Mouse (Mus musculus) erythroblast, adult 5-6 weeks (primary cell): Measurements from ENCODE around the gene Esrrg. TPM values are rescaled to one million over a fixed set of nuclear protein-coding genes. Genes with fewer than 3 reads are reported as not detected.

Experiments used
- ATAC-seq: replicated peaks from 2 replicates; pipeline ENCODE4 v1.8.0; 2016; ENCODE audit warnings: moderate number of reproducible peaks, mild to moderate bottlenecking, moderate TSS enrichment, inconsistent platforms; ENCODE audit not compliant: poor library complexity, low FRiP score, severe bottlenecking
- total RNA-seq, 2 experiments: library from RNA; stranded (forward) in 1 of 2; stranded (reverse) in 1 of 2; fragments of 150-400 nt in 1 of 2; fragments of 200-764, 138-1000 nt in 1 of 2; gene quantifications; 2 replicates each; pipeline versions ENCODE4 v1.2.3 to v1.2.4; 2015 to 2017; ENCODE audit warnings: low replicate concordance in 2 of 2

The Esrrg gene
- total RNA-seq, 2 experiments from 2014 or later: not detected

DNA sequence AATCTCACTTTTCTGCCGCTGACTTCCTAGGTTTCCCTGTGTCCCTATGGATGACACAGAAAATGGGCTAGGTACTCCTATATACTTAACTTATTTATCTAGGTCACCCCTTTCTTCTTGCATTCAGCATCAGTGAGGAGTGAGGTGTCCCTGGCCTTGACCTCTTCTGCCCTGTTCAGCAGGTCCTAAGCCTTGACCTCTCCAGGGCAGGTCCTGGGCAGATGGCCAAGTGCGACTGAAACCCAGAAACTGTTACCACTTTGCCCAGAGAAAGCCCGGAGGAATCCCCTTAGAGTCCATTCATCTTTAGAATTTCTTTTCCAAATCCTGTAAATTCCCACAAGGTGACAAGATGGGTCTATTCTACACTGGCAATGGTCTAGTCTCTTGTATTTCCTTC, 201.0 kb downstream of the Esrrg start:
- no peak for ATAC-seq

DNA sequence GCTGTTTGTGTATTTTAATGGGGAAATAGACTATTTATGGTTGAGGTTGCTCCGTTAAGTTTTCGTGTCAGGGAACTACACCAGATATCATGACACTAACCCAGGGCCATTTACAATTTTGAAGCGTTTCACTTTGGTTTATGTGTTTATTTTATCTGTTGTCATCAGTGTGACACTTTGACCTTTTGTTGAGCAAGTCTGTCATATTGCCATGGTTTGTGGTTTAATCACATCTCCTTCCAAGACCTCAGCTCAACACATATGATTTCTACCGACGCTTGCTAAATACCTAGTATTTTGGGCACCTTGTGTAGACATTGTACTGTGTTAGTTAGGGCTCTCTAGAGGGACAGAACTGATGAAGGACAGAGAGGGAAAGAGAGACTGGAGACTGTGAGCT, 210.8 kb downstream of the Esrrg start:
- ATAC-seq: no peak

DNA sequence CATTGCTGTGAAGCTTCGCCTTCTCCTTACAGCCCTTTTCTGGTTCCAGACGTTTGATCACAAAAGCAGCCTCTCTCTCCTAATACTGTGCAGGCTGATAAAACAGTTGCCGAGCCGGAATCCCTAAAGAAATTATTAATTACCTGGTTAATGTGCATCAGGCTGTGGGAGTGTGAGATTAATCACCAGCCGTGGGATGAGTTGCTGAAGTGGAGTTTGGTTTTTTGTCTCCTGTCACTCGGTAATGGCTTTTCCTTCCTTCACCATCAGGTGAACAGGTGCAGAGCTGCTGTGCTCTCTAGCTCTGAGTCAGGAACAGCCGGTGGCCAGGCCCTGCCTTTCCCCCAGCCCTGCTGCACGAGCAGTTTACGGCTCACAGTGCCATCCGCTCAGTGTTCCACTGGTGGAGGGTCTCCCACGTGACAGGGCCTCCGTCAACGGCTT, 212.8 kb downstream of the Esrrg start:
- no peak for ATAC-seq

DNA sequence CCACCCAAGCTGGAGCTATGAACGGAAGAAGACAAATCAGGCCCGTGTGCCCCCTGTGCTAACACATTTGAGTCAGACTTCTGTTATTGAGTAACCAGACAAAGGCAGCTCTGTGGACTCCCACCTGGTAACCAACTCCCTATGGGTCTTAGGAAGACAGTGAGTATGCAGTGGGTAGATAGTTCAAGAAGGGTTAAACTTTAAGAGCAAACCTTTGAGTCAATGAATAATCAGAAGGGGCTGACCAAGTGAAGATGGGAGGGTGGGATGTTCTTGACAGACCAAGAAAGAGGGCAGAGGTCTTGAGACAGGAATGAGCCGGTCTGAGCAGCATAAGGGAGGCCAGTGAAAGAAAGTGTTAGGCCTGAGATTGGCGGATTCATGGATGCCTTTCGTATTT, 214.8 kb downstream of the Esrrg start:
- ATAC-seq: no peak

DNA sequence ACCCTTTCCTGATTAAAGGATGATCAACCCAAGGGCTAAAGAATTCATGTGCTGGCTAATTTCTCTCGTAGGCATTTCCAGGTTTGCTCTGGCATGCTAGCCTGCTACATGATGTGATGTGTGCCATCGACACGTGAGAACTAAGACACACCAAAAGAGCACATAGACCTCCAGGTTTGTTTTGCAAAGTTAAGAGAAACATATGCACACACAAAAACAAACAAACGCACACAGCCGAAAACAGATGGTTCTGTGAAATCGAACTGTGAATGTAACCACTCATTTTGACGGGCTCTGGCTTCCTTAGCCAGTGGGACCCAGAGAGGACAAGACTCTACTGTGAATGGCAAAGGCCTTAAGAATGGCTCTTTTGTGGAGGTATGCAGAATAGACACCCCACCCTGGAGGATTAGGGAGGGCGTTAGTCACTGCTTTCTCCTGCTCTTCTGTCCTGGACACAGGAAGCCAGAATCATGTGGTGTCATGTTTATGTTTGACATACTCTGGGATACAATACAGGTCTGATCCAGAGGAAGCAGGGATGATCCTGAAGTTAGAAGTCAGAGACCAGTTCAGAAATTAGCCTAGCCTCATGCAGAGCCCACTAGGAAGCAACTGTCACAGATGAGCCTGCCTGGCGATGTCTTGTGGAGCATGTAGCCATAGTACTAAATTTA, 217.0 kb downstream of the Esrrg start:
- no peak for ATAC-seq

DNA sequence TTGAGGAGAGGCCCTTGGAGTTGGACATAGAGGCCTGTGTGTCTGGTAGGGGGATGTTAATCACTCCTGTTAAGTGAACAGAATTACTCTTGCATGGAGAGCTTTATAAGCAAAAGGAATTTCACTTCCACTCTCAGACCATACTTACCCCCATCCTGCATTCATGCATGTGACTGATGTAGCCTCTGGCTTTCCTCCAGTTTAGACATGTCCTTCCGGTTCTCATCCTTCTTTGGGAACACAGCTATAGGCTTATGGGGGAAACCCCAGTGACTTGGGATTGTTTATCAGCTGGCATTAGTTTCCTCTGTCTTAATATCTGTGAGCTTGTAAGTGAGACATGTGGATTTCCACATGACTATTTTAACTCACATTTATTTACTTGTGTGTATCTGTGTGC, 217.5 kb downstream of the Esrrg start:
- no peak for ATAC-seq

DNA sequence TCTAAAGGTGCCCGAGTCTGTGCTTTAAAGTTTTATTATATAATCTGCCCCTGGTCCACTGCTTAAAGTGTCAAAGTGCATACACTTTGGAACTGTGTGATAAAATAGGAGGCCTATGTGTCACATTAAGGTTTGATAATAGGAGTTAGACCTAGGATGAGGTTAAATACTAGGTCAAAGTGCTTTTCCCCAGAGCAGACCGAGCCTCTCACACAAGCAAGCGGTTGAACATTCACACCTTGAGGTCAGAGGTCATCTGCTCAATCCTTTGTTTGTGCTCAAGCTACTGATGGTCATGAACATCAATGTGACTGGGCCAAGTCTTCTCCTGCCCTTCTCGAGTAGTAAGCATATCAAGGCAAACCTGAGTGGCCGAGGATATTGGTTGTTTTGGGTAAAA, 218.3 kb downstream of the Esrrg start:
- no peak for ATAC-seq

DNA sequence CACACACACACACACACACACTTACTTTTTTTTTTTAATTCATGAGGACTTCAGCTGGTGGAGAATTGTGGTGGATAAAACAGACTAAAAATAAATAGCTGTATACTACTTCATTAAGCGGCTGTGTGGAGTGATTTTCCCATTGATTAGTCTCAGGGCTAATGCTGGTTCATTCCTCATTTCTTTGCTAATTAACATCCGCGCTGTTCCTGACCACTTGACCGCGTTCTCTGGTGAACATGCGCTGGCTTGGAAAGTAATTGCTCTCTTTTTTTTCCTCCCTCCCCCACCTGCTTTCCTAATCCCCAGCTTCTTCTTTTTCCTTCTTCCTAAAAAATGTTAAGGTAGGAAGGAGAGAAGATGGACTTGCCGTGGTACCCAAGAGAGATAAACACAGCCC, 222.3 kb downstream of the Esrrg start:
- no peak for ATAC-seq

DNA sequence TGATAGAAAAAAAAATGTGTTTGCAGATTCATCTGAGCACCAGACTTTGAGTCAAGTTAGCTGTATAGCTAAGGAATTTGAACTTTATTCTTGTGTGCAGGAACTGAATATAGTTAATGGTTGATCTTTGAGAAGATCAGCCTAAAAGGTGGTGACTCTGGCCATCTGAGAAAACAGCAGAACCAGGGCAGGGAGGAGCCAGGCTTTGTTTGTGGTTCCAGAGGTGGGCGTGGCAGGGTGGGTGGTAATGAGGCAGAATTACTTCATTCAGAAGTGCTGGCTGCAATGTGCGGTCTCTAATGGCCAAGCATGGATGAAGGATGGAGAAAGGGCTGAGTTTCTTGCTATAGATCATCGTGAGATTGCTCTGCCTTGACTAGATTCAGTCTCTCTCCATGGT, 224.3 kb downstream of the Esrrg start:
- ATAC-seq: no peak

DNA sequence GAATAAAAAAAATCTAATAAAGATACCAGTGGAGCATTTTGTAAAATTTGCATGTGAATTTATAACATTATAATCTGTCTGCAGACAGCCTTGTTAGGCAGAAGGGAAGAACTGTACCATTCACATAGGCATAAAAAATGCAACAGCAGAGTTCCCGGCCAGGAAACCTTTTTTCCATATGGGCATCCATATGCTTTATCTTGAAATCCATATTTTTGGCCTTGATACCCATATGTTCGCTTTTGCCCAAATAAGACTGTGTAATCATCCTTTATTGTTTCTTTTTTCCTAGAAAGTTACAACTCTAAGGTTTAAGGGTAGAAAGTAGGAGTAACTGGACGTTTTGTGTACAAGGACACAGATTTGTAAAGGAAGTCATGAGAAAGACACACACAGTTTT, 226.0 kb downstream of the Esrrg start:
- ATAC-seq: no peak

DNA sequence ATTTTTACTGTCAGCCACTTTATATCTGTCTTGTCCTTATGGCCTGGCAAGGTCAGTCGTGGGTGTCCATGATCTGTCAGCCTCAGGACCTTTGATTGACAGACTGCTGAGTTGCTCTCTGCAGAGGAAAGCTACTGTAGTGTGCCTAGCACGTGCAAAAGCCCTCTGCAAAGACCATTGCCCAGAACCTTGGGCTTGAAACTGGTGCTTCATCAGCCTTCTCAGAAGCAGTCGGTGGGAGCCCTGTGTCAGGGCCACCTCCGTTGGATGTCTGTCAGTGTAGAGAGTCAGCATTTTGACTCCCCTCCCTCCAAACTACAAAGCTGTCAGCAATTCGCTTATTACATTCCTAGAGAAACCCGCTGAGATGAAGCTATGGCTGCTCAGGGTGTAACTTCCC, 227.8 kb downstream of the Esrrg start:
- no peak for ATAC-seq

DNA sequence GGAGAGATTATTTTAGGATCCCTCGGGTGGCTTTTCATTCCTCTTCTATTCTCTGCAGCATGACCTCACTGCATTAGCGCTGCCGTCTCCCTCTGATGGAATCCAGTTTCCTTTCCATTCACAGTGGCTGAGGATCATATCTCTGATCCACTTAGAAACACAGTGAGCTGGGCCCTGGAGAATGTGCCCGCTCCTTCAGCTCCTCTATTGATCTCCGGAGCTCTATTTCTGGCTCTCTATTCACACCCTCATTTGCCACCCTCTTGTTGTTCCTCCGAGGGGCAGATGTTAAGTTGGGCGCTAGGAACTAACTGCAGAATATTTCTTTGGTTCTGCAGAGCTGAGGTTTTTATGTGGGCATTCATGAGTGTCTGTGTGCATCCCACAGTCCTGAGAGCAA, 228.3 kb downstream of the Esrrg start:
- no peak for ATAC-seq

DNA sequence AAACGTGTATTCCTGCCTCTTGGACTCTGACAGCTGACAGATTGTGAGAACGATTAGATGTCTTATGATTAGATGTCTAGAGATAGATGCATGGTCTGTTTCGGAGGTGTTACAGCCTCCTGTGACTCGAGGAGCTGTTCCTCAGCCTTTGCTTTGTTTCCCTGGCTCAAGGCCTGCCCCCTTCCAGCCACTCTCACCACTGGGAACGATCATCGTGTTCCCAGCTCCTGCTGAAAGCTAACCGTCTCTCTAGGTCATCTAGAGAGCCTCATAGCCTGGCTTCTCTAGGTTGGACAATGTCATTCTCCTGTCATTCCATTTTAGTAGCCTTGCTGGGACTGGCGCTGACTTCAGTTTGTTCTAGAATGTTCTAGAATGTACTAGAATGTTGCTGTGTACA, 233.0 kb downstream of the Esrrg start:
- no peak for ATAC-seq

DNA sequence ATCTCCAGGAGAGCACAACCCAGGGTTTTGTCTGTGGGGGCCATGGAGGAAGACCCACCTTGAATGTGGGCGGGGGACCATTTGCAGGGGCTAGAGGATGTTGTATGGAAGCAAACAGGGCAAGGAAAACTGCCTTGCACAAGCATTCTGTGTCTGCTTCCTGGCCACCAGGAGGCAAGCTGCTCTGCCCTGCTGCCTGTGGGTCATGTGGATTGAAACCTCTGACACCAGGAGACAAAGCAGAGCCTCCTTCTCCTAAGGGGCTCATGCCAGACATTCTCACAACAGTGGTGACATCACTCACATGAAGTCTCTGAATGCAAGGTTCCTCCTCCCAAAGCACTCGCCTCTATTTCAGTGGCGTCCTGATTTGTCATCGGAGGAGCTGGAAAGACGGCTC, 234.1 kb downstream of the Esrrg start:
- ATAC-seq: no peak

DNA sequence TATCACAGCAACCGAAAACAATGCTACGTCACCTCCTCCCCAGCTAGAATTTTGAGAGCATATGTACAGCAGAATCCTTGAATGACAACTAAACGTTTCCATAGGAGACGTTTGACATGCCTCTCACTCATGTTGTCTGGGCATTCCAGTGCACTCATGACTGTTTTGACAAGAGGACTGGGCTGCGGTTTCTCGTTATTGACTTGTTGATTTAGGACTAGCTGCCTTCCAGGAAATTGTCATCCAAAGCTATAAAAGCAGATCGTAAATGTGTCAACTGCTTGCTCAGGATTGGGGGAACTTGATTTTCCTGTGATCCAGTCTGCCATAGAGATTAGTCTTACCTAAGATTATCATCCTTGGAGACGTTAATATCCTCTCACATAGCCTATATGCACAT, 245.6 kb downstream of the Esrrg start:
- no peak for ATAC-seq

DNA sequence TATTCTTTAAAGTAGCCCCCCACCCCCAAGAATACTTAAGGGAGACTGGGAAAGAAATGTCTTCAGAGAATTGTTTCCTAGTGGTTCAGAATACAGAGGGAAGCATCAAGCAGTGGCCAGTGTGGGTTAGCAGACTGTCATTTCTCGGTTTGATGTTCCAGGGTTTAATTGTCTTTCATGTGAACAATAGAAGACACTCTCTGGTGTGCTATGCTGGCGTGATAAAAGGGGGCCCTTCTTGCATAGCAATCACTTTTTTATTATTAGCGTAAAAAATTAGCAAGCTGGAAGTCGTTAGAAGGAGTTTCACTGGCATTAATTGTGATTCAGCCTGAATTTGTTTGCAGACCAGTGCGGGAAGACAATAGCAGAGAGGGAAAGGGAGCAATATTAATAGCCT, 253.7 kb downstream of the Esrrg start:
- no peak for ATAC-seq

DNA sequence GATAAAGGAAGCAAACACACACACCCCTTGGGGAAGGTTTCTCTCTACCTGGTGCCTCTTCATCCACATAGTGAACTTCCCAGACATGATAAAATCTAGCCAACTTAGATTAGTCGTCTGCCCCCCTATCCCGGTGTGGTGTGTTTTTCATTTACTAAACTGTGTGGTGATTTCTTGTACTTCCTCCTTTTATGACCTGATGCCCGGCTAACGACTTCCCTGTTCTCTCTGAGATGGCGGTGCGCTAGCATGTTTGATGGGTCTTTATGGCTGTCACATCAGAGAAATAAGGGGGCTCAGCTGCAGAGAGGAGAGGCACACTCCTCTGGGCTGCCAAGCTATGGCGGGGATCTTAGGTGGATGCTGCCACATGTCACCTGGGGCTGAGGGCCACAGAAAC, 259.8 kb downstream of the Esrrg start:
- ATAC-seq: no peak

DNA sequence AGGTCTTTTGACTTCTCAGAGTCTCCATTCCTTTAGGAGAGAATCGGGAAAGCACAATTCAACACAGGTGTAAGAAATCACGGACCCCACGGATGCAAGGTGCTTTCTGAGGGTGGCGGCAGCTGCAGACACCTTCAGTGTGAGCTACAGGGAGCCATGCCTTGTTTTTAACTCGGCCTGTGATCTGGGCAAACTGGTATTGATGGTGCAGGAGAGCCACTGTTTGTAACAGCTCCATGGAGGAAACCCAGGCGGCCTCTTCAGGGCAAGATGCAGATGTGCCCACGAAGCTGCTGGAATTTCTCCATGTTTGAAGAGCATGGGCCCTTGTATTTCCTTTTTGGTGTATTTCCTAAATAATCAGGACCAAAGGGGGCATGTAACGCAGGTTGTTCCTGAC, 263.6 kb downstream of the Esrrg start:
- no peak for ATAC-seq

DNA sequence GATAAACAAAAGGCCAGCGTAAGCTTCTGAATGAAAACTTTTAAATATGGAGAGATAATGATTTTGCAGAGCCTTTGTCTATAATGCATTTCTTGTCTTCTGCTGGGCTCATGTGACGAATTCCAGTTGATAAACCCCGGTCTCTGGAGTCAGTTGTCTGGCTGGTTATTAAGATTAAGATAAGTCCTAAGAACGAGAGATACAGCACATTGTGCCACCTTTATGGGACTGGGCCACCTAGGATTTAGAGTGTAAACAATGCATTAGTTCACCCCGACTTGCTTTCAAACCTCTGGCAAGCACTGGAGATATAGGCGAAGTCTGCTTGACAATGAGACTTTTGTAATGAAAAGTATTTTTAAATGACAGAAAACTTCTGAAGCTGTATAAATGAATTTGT, 264.2 kb downstream of the Esrrg start:
- ATAC-seq: no peak

DNA sequence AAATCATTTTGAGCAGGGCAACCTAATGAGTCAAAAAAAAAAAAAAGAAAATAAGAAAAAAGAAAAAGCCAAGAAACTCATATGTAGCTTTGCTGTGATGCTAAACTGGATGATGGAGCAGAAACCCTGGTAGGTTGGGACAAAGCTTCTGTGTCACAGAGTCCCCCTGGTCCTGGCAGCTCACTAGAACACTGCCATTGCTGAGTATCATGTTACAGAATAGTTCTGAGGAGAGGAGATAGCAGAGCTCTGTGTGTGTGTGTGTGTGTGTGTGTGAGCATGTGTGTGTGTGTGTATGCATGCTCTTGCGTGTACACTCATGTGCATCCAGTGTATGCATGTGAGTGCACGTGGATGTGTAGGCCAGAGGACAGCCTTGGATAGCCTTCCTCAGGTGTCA, 265.2 kb downstream of the Esrrg start:
- ATAC-seq: no peak

DNA sequence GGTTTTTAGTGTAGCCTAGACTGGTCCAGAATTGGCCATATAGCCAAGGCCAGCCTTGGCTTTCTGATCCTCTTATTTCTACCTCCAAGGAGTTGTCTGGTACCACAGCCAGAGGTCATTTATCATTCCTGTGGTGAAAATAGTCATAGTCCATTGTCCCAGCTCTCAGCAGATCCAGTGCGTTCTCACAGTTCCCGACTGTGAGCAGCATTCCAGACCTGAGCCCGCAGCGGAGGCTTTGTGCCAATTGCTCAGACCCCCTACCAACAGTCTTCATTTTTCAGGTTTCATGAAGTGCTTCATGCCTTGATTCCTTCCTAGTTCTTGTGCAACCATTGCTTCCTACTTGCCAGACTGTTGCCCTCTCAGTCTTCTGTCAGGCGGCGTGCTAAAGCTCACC, 278.7 kb downstream of the Esrrg start:
- ATAC-seq: no peak

DNA sequence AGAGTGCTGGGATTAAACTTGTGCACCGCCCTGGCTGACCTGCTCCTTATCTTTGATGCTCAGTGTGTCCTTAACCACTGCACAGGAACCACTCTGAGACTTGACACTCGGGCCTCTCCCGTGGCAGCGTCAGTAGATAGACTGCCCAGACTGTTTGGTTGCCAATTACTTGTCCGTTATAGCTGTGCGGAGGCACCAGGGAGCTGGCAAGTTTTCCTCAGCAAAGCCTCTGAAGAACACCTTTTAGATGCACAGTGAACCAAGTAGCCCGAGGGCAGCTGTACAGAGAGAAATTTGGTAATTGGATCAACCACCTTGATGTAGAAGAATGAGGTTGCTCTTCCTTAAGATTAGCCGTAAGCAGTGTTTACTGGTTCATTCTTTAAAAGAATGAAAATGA, 279.6 kb downstream of the Esrrg start:
- ATAC-seq: no peak
